Mouse (Mus musculus) T-cell, adult 66 days (primary cell): Measurements from ENCODE around the gene Mtrex. TPM values are rescaled to one million over a fixed set of nuclear protein-coding genes. Genes with fewer than 3 reads are reported as not detected.

Experiments
- total RNA-seq, 2 experiments: library from RNA; stranded (reverse); gene quantifications; 3 replicates in 1 of 2; 4 replicates in 1 of 2; pipeline ENCODE4 v1.2.4; 2023

Gene Mtrex
- total RNA-seq: 10 to 100 TPM; 60.1 to 68.8 TPM

DNA sequence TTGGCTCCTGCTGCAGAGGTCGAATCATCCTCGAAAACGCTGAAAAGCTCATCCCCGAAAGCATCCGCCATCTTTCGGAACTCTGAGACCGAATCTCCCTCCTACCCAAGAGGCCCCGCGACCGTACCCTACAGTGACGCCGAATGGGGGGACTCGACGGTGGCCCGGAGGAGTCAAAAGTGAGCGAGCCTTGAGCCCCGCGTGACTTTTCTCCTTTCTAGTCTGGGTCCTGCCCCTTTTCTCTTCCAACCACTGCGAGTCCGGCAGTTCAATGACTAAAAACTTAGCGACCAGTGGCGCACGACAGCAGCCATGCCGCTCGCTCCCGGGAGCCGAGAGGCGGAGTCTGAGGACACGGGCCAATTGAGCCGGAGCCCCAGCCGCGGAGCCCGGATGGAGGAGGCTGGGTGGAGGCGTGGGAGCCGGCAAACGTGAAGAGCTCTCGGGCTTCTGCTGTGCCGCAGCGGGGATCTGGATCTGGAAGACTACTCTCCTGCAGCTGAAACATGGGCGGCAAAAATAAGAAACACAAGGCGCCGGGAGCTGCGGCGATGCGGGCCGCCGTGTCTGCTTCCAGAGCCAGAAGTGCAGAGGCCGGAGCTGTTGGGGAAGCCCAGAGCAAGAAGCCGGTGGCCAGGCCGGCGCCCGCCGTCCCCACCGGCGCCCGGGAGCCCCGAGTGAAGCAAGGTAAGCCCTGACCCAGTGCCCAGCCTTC lies at the start of gene Mtrex, which contains the start of gene Dhx29:
Gene Mtrex, minus strand, starts transcription at position 112 of the 715 bp plus-strand sequence.
Gene Dhx29, plus strand, starts transcription at position 168 of the 715 bp plus-strand sequence.

Other genes with a start within 250 kb of the Mtrex start
- gene Plpp1, start 126.6 kb downstream of the Mtrex start, total RNA-seq: under 1 TPM in 1 of 2 experiments, not detected in 1; 0.59 TPM
- gene Dhx29, start 56 bp upstream of the Mtrex start, total RNA-seq: 10 to 100 TPM; 25.3 to 27.4 TPM
- under 1 TPM; 0.29 to 0.47 TPM for gene Ccno, start 60.4 kb upstream of the Mtrex start, total RNA-seq
- gene Mcidas, start 66.4 kb upstream of the Mtrex start, total RNA-seq: not detected
- gene Cdc20b, start 107.7 kb upstream of the Mtrex start, total RNA-seq: not detected
- gene Gpx8, start 119.0 kb upstream of the Mtrex start, total RNA-seq: not detected
- gene Gzma, start 173.6 kb upstream of the Mtrex start, total RNA-seq: 100 to 1,000 TPM in 1 of 2 experiments, 10 to 100 TPM in 1; 98.3 to 114 TPM